Mouse (Mus musculus) hematopoietic multipotent progenitor cell, adult 10-12 weeks (in vitro differentiated cells): ENCODE results near the gene Gm5346. TPM values are rescaled to one million over a fixed set of nuclear protein-coding genes. Genes with fewer than 3 reads are reported as not detected.

Source experiments
- polyA plus RNA-seq: library from polyadenylated mRNA; stranded (reverse); fragments of >175 nt; gene quantifications from 2 replicates; pipeline ENCODE4 v1.2.3, GENCODE M21; 2012; ENCODE audit warnings: low replicate concordance

Gm5346 gene
- not detected in 2 replicates for polyA plus RNA-seq

DNA sequence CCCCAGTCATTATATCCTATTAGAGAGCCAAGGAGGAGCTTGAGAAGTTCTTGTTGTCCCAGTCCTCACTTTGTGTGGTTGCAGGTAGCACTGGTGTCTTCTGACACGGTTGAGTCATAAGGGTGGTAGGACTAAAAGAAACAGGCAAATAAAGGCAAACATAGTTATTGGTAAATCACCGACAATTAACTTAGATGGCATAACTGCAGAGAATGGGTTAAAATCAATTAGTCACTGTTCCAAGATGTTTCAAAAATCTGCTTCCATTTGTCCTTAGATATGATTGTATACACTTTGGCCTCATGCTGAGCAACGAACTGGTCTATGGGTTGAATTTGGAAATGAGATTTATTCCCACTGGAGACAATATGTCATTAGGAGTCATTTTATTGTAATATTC, at the start of gene Gm5346:
Gene Gm5346, minus strand, starts transcription at position 101 of the 400 bp plus-strand sequence.

DNA sequence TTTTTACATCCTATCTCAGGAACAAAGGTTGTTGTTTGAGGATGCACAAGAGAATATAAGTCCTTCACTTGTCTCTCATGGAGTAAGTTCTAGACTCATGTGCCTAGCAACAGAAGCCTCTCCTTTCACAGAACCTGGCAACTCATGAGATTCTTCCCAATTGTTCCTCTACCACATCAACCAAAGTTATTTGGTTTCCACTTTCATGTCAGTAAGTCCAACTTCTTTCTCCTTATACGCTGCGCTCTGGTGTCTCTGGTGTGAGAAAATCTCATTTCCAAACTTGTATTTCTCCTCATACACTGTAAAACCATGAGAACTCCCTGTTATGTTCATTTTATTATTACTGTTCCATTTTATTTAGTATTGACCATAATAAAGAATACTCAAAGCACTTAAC, 50.5 kb downstream of the Gm5346 start, which contains the start of gene Adam26a:
Gene Adam26a, minus strand, starts transcription at position 101 of the 400 bp plus-strand sequence.

Other genes with a start within 250 kb of the Gm5346 start
- gene Adam26b, start 99.2 kb downstream of the Gm5346 start, polyA plus RNA-seq = not detected in 2 replicates
- not detected in 2 replicates for gene Adam26a, start 50.6 kb downstream of the Gm5346 start, polyA plus RNA-seq
- gene Adam34, start 82.8 kb upstream of the Gm5346 start, polyA plus RNA-seq = not detected in 2 replicates